Mouse (Mus musculus) thymus, adult 2 months (tissue): ENCODE data around the gene Gcc1.

Source experiments
- CTCF ChIP-seq: fragments of 200-500 bp; IDR thresholded peaks from 2 replicates; pipeline ENCODE4 v1.5.1; 2012; ENCODE audit warnings: mild to moderate bottlenecking, control low read depth, low read length, moderate library complexity, borderline replicate concordance; ENCODE audit not compliant: control insufficient read depth, poor library complexity, insufficient read depth; ENCODE audit errors: extremely low read depth
- POLR2A ChIP-seq: fragments of 200-500 bp; IDR thresholded peaks from 2 replicates; pipeline ENCODE4 v1.6.1; 2012; ENCODE audit warnings: mild to moderate bottlenecking, low read length, control low read depth, moderate library complexity; ENCODE audit not compliant: control insufficient read depth, poor library complexity, insufficient read depth; ENCODE audit errors: extremely low read depth

DNA sequence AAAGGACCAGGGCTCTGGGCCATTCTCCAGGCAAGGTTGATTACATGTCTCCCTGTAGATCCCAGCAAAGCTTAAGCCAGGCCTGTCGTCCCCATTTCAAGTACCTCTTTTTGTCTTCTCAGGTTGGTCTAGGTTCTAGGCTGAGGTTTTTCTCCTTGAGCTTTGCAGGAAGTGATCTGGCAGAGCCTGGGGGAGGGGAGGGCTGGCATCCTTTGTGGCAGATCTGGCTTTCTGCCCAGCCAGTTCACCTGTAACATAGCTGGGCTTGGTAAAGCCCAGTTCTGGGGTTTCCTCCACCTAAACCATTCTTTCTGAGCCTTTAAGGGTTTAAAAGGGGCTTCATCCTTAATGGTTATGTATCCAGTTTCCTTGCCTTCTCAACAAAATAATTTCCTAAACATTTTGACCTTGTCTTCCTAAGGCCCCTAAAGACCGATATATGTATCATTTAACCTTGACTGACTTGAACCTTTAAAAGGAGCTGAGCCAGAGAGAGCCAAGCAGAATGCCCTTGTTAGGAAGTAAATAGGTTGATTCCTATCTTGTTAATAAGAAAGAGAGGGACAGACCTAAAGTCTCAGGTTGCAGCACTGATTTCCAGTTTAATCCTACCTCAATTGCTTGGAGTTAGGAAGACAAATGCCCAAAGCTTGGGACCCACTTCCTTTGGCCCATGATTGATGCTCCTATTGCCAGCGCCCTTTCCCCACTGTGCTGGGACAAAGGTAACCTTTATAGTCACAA, 922 bp downstream of the Gcc1 start, which contains the start of gene Fscn3:
- TF ChIP-seq CTCF (no peak), POLR2A (no peak)
